Mouse (Mus musculus): Measurements from ENCODE around the gene Pdcl2.

DNA sequence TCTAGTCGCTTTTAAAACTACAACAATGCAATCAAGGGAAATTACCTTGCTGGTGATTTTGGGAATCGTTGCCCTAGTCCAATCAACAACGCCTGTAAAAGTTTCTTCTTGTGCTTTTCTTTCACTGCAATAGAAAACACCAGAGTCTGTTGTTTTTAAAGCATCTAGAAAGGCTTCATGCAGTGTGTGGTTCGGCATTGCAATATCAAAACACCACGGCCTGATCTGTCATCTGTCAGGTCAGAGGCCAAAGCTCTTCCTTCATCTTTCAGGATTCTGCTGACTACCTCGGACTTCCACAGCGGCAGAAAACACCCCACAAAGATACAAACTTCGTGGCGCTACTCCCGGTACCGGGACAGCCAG is 27.6 kb downstream of the Pdcl2 start:
- TF ChIP-seq CTCF (IDR thresholded peaks at IDR 0.05; ENCODE audit: extremely low read depth, insufficient read depth, insufficient read length, insufficient replicate concordance), result no peak
- no peak for TF ChIP-seq POLR2A (IDR thresholded peaks at IDR 0.05; ENCODE audit: low read depth, low read length)

All from spleen, adult 2 months (tissue).